Mouse (Mus musculus): ENCODE measurements around the gene Hdac2. TPM values are rescaled to one million over a fixed set of nuclear protein-coding genes. Genes with fewer than 3 reads are reported as not detected.

The Hdac2 gene
- total RNA-seq, 4 experiments from 2014 or later: 42.7 to 49.8 (median 45.5) TPM

Other genes with a start within 250 kb of the Hdac2 start
- gene Marcks, start 164.4 kb downstream of the Hdac2 start, total RNA-seq (2022): 10 to 100 TPM; 20.7 to 32.9 (median 27.6) TPM